ENCODE assay signal across 8 mouse cellular contexts in genomic region chr4:107889385-107889730, GRCm38 (mm10). TPM values are rescaled to one million over a fixed set of nuclear protein-coding genes. Genes with fewer than 3 reads are reported as not detected.
DNase-seq lines count a peak whose midpoint lies in the region; ATAC-seq and TF ChIP-seq lines count a peak whose summit lies in the region.

No protein-coding gene starts in this region.

- WGBS in forebrain, embryonic 14.5 days, result under 1% methylated on average over 12 of the region's 12 CpGs
- WGBS in liver, embryonic 15.5 days (ENCODE audit: insufficient replicate concordance), result 2% methylated on average over 12 of the region's 12 CpGs

- no peaks in the 10 kb centered on the region for H3K27me3 ChIP-seq in forebrain, embryonic 14.5 days (replicated peaks; ENCODE audit: control insufficient read depth, insufficient read depth, low read length)
- no peaks in the 10 kb centered on the region for H3K27me3 ChIP-seq in liver, embryonic 15.5 days

- H3K9ac ChIP-seq in forebrain, embryonic 14.5 days (ENCODE audit: low read length), result peak overlapping the region; percentile 64
- peak overlapping the region; percentile 63 for H3K9ac ChIP-seq in liver, embryonic 15.5 days

- H3K4me2 ChIP-seq in forebrain, embryonic 14.5 days (ENCODE audit: low read length), result peak overlapping the region; percentile 69
- H3K4me2 ChIP-seq in liver, embryonic 15.5 days, result peak overlapping the region; percentile 93

- H3K36me3 ChIP-seq in forebrain, embryonic 14.5 days (ENCODE audit: control insufficient read depth, insufficient read depth, low read length), result peaks cover 51% of the 10 kb centered on the region
- peaks cover 50% of the 10 kb centered on the region for H3K36me3 ChIP-seq in liver, embryonic 15.5 days (replicated peaks)

- intact Hi-C loops in gastrocnemius, adult 2 months (cut with DNase I), result no loop called here

- TF ChIP-seq CTCF in gastrocnemius, adult 2 months (IDR thresholded peaks at IDR 0.05), result no peak

- DNase-seq in gastrocnemius, adult 2 months, result no peak
- no peak for DNase-seq in gastrocnemius, postnatal 4 days (ENCODE audit: low spot score in 2 of 2)
- DNase-seq in forebrain, embryonic 14.5 days (ENCODE audit: low spot score), result no peak
- no peak for DNase-seq in cerebellum, adult 8-10 months
- DNase-seq in layer of hippocampus, adult 18-20 months (ENCODE audit: low spot score in 2 of 2), result no peak
- DNase-seq in adrenal gland, postnatal 10 days, result no peak

- peak; percentile 16 for ATAC-seq in CD4-positive, CD25-positive, alpha-beta regulatory T cell, adult 4 months
- ATAC-seq in forebrain, embryonic 14.5 days, result peak; percentile 45
- peak; percentile 14 for ATAC-seq in liver, embryonic 15.5 days (ENCODE audit: insufficient read depth)

- peaks cover 7% of the 10 kb centered on the region; the same call in 1 of the 2 replicates for H3K4me1 ChIP-seq in forebrain, embryonic 14.5 days (ENCODE audit: control insufficient read depth, insufficient read depth, low read length)
- peaks cover 30% of the 10 kb centered on the region for H3K4me1 ChIP-seq in liver, embryonic 15.5 days (replicated peaks)

- peak overlapping the region; percentile 77 for H3K4me3 ChIP-seq in gastrocnemius, adult 2 months
- H3K4me3 ChIP-seq in forebrain, embryonic 14.5 days (ENCODE audit: low read depth, low read length), result peak overlapping the region; percentile 56
- peak overlapping the region; percentile 73 for H3K4me3 ChIP-seq in liver, embryonic 15.5 days (replicated peaks)

- H3K27ac ChIP-seq in gastrocnemius, adult 2 months, result peak overlapping the region; percentile 90
- H3K27ac ChIP-seq in forebrain, embryonic 14.5 days (ENCODE audit: low read depth, low read length), result peak overlapping the region; percentile 88
- H3K27ac ChIP-seq in liver, embryonic 15.5 days (replicated peaks), result peak overlapping the region; percentile 80

- no peaks in the 10 kb centered on the region for H3K9me3 ChIP-seq in forebrain, embryonic 14.5 days (replicated peaks; ENCODE audit: control insufficient read depth, low read length)
- no peaks in the 10 kb centered on the region for H3K9me3 ChIP-seq in liver, embryonic 15.5 days (replicated peaks)

RNA-seq across cellular contexts. Expression of gene 0610037L13Rik, which starts 0.3 kb away (rescaled TPM):
- 10 to 100 TPM; 41.9 to 50.1 TPM for total RNA-seq in gastrocnemius, adult 2 months (2021)
- total RNA-seq in gastrocnemius, postnatal 4 days (2021), result 10 to 100 TPM; 69.3 to 81.8 TPM
- polyA plus RNA-seq in CD4-positive, CD25-positive, alpha-beta regulatory T cell, adult 4 months (2017; shearing (Covaris generic)), result 10 to 100 TPM; 51.0 to 63.0 TPM
- polyA plus RNA-seq in forebrain, embryonic 14.5 days (2014; fragmentation: Nextera tagmentation; extraction: Ambion mirVana), result 116 and 127 TPM in 2 replicates
- polyA plus RNA-seq in liver, embryonic 15.5 days (2015; fragmentation: Nextera tagmentation; extraction: Ambion mirVana), result 29.2 and 34.8 TPM in 2 replicates
- 10 to 100 TPM; 67.5 to 68.7 TPM for total RNA-seq in layer of hippocampus, adult 18-20 months (2021)
- 10 to 100 TPM; 68.6 to 80.0 TPM for total RNA-seq in adrenal gland, postnatal 10 days (2021)

RNA-seq across cellular contexts. Expression of gene Magoh, which starts 9.8 kb away (rescaled TPM):
- 10 to 100 TPM; 25.6 to 30.0 TPM for total RNA-seq in gastrocnemius, adult 2 months (2021)
- 10 to 100 TPM; 53.9 to 63.6 TPM for total RNA-seq in gastrocnemius, postnatal 4 days (2021)
- 100 to 1,000 TPM; 109 to 118 TPM for polyA plus RNA-seq in CD4-positive, CD25-positive, alpha-beta regulatory T cell, adult 4 months (2017; shearing (Covaris generic))
- polyA plus RNA-seq in forebrain, embryonic 14.5 days (2014; fragmentation: Nextera tagmentation; extraction: Ambion mirVana), result 151 and 175 TPM in 2 replicates
- 62.0 and 80.4 TPM in 2 replicates for polyA plus RNA-seq in liver, embryonic 15.5 days (2015; fragmentation: Nextera tagmentation; extraction: Ambion mirVana)
- 10 to 100 TPM; 39.4 to 40.3 TPM for total RNA-seq in layer of hippocampus, adult 18-20 months (2021)
- 10 to 100 TPM; 83.6 to 86.1 TPM for total RNA-seq in adrenal gland, postnatal 10 days (2021)

RNA-seq across cellular contexts. Expression of gene Cpt2, which starts 34.1 kb away (rescaled TPM):
- 100 to 1,000 TPM in 1 of 2 experiments, 10 to 100 TPM in 1; 61.5 to 103 TPM for total RNA-seq in gastrocnemius, adult 2 months (2021)
- 10 to 100 TPM; 47.3 to 51.2 TPM for total RNA-seq in gastrocnemius, postnatal 4 days (2021)
- 10 to 100 TPM; 18.9 to 27.3 TPM for polyA plus RNA-seq in CD4-positive, CD25-positive, alpha-beta regulatory T cell, adult 4 months (2017; shearing (Covaris generic))
- 20.3 and 21.0 TPM in 2 replicates for polyA plus RNA-seq in forebrain, embryonic 14.5 days (2014; fragmentation: Nextera tagmentation; extraction: Ambion mirVana)
- polyA plus RNA-seq in liver, embryonic 15.5 days (2015; fragmentation: Nextera tagmentation; extraction: Ambion mirVana), result 40.5 and 43.3 TPM in 2 replicates
- 1 to 10 TPM; 6.1 to 9.4 TPM for total RNA-seq in layer of hippocampus, adult 18-20 months (2021)
- total RNA-seq in adrenal gland, postnatal 10 days (2021), result 100 to 1,000 TPM; 269 to 277 TPM

Comparison
In these comparisons a context has a peak if more than half of its experiments do, and no peak if none do; other contexts are left out.
1. RNA of gene Cpt2, which starts 34.1 kb away (total RNA-seq): 269 to 277 TPM in adrenal gland, postnatal 10 days, 61.5 to 103 TPM in gastrocnemius, adult 2 months and 47.3 to 51.2 TPM in gastrocnemius, postnatal 4 days; 6.1 to 9.4 TPM in layer of hippocampus, adult 18-20 months; every median in the first group is over 4 times any median in the second.
2. Peak in every context shown above with its lines, with median percentiles within 50 percentile points of each other: H3K27ac ChIP-seq, H3K4me3 ChIP-seq and ATAC-seq.